Mouse (Mus musculus) midbrain, embryonic 16.5 days (tissue): ENCODE results near the gene Trim9. TPM values are rescaled to one million over a fixed set of nuclear protein-coding genes. Genes with fewer than 3 reads are reported as not detected.

Experiments
- ATAC-seq: fragments of 200-750 bp; cut with Nextera tagmentation; 2 replicates; pipeline ENCODE4 v1.8.0; 2017; ENCODE audit warnings: moderate TSS enrichment
- H3K27ac ChIP-seq: fragments of 300-500 bp; sonication (generic); 2 replicates; pipeline ENCODE4 v1.5.1; 2014; ENCODE audit warnings: mild to moderate bottlenecking, low read length, mixed read lengths
- H3K27me3 ChIP-seq: fragments of 300-500 bp; sonication (generic); 2 replicates; pipeline ENCODE4 v1.6.1; 2014; ENCODE audit warnings: low read depth, low read length, mixed read lengths; ENCODE audit not compliant: control insufficient read depth, insufficient read depth
- H3K36me3 ChIP-seq: fragments of 300-500 bp; sonication (generic); 2 replicates; pipeline ENCODE4 v1.6.1; 2014; ENCODE audit warnings: mild to moderate bottlenecking, low read length, moderate library complexity, mixed read lengths; ENCODE audit not compliant: control insufficient read depth, insufficient read depth
- H3K4me1 ChIP-seq: fragments of 300-500 bp; sonication (generic); 2 replicates; pipeline ENCODE4 v1.6.1; 2014; ENCODE audit warnings: mild to moderate bottlenecking, low read length, mixed read lengths; ENCODE audit not compliant: control insufficient read depth, insufficient read depth
- H3K4me2 ChIP-seq: fragments of 300-500 bp; sonication (generic); 2 replicates; pipeline ENCODE4 v1.6.1; 2014; ENCODE audit warnings: mild to moderate bottlenecking, low read length, mixed read lengths
- H3K4me3 ChIP-seq: fragments of 300-500 bp; sonication (generic); 2 replicates; pipeline ENCODE4 v1.5.1; 2014; ENCODE audit warnings: low read depth, mild to moderate bottlenecking, low read length, moderate library complexity, mixed read lengths
- H3K9ac ChIP-seq: fragments of 300-500 bp; sonication (generic); 2 replicates; pipeline ENCODE4 v1.6.1; 2014; ENCODE audit warnings: low read depth, low read length, mixed read lengths
- H3K9me3 ChIP-seq: fragments of 300-500 bp; sonication (generic); replicated peaks from 2 replicates; pipeline ENCODE4 v1.6.1; 2014; ENCODE audit warnings: mild to moderate bottlenecking, low read length, mixed read lengths; ENCODE audit not compliant: control insufficient read depth, poor library complexity, severe bottlenecking
- whole genome bisulfite sequencing: fragments of 180-500 bp; shearing (Covaris S2); extraction: QIAGEN DNeasy Blood & Tissue Kit; methylation state at CpG from one replicate; pipeline ENCODE4 v1.1.7; 2014; 5-methylcytosine and 5-hydroxymethylcytosine counted together
- polyA plus RNA-seq: library from polyadenylated mRNA; unstranded; fragments of >200 nt; fragmentation: Nextera tagmentation; extraction: Ambion mirVana; gene quantifications from 2 replicates; pipeline ENCODE4 v1.2.1, GENCODE M21; 2015

Trim9 gene
- polyA plus RNA-seq, 1 experiment from 2014 or later: 108 TPM

- 52% methylated on average over 6 of the region's 6 CpGs for WGBS
- Histone ChIP-seq H3K4me2 (peak overlapping the region; percentile 23; the same call in 1 of the 2 replicates), H3K27ac (peak overlapping the region; percentile 82), H3K4me1 (peaks cover 28% of the 10 kb centered on the region), H3K9ac (no peak overlapping the region), H3K27me3 (no peaks in the 10 kb centered on the region), H3K4me3 (no peak overlapping the region), H3K36me3 (no peaks in the 10 kb centered on the region), H3K9me3 (no peaks in the 10 kb centered on the region)
- peak; percentile 84 for ATAC-seq
These were observed 43.4 kb downstream of the Trim9 start for GRCm38 (mm10) chr12:70304014-70304413.

- no peak overlapping the region for H3K4me2 ChIP-seq
- peaks cover 28% of the 10 kb centered on the region for H3K4me1 ChIP-seq
- WGBS: 74% methylated on average over 7 of the region's 7 CpGs
- H3K9ac ChIP-seq: no peak overlapping the region
- no peaks in the 10 kb centered on the region for H3K27me3 ChIP-seq
- peak overlapping the region; percentile 65 for H3K27ac ChIP-seq
- H3K4me3 ChIP-seq: no peak overlapping the region
- ATAC-seq: peak; percentile 34; the same call in 1 of the 2 replicates
- no peaks in the 10 kb centered on the region for H3K36me3 ChIP-seq
- no peaks in the 10 kb centered on the region for H3K9me3 ChIP-seq
These were observed 43.9 kb downstream of the Trim9 start for GRCm38 (mm10) chr12:70303525-70303924.

DNA sequence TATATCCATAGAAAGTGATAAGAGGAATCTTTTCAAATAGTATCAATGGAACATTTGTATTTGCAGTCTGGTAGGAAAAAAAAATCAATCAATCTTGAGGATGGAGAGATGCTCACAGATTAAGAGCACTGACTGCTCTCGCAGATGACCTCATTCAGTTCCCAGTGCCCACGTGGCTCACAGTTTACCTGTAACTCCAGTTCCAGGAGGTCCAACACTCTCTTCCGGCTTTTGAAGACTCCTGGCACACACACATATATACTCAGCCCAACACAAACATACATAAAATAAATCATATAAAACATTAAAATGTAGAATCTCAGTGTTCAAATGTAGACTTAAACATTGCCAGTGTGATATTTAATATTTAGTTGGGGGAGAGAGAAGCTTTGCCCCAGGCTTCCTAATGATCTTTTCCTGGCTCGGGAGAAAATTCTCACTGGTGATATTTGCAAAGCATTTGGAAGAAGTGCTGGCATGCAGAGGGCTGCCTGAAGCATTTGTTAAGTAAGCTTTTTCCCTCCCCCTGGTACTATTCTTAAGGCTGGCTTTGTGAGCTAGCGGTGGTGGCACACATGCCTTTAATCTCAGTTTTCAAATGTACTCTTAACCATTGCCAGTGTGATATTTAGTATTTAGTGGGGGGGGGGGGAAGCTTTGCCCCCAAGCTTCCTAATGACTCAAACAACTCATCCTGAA lies 45.2 kb downstream of the Trim9 start:
- no peak for ATAC-seq
- 53% methylated on average over 5 of the region's 5 CpGs for WGBS
- H3K4me1 ChIP-seq: peaks cover 28% of the 10 kb centered on the region
- no peaks in the 10 kb centered on the region for H3K27me3 ChIP-seq
- H3K36me3 ChIP-seq: no peaks in the 10 kb centered on the region
- no peak overlapping the region; the same call in 1 of the 2 replicates for H3K27ac ChIP-seq
- no peak overlapping the region for H3K4me2 ChIP-seq
- no peak overlapping the region for H3K9ac ChIP-seq
- H3K4me3 ChIP-seq: no peak overlapping the region
- H3K9me3 ChIP-seq: no peaks in the 10 kb centered on the region

- no peak overlapping the region for H3K4me3 ChIP-seq
- H3K27ac ChIP-seq: no peak overlapping the region; the same call in 1 of the 2 replicates
These were observed 53.3 kb downstream of the Trim9 start for GRCm38 (mm10) chr12:70293927-70294684.

GRCm38 (mm10) chr12:70293165-70293926 lies 54.1 kb downstream of the Trim9 start:
- Histone ChIP-seq H3K9me3 (no peaks in the 10 kb centered on the region), H3K36me3 (peaks cover 4% of the 10 kb centered on the region; the same call in 1 of the 2 replicates), H3K4me3 (no peak overlapping the region), H3K9ac (no peak overlapping the region), H3K4me2 (no peak overlapping the region), H3K27me3 (no peaks in the 10 kb centered on the region), H3K4me1 (no peaks in the 10 kb centered on the region), H3K27ac (peak overlapping the region; percentile 24; the same call in 1 of the 2 replicates)
- ATAC-seq: peak; percentile 60
- WGBS: 77% methylated on average over 10 of the region's 10 CpGs

More at GRCm38 (mm10) chr12:70293927-70294684, 53.3 kb downstream of the Trim9 start:
- H3K4me1 ChIP-seq: no peaks in the 10 kb centered on the region
- no peak overlapping the region for H3K9ac ChIP-seq
- 50% methylated on average over 5 of the region's 5 CpGs for WGBS
- no peak overlapping the region for H3K4me2 ChIP-seq
- H3K9me3 ChIP-seq: no peaks in the 10 kb centered on the region
- 0 out of 2 replicates have a peak, but pooled peaks have one; percentile 47 for ATAC-seq
- no peaks in the 10 kb centered on the region for H3K27me3 ChIP-seq
- peaks cover 4% of the 10 kb centered on the region; the same call in 1 of the 2 replicates for H3K36me3 ChIP-seq

DNA sequence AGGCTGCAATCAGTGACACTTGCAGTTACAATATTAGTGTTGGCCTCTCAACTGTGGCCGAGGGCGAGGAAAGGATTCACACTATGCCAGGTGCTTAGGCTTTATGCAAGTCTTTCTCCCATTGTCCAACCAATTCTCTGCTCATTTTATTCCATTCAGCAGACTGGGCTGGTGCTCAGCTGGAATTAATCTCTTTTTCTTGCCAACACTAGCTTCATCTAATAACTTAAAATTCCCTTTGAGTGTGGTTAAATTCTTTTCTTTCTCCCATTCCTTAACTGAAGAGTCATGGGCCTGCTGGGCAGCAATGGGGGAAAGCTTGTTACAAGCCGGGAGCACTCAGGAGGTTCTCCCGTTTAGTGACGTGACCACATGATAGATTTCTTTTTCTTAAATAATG lies 61.9 kb downstream of the Trim9 start:
- H3K27ac ChIP-seq: no peak overlapping the region
- no peaks in the 10 kb centered on the region for H3K9me3 ChIP-seq
- H3K9ac ChIP-seq: no peak overlapping the region
- WGBS: 29% methylated on average over 5 of the region's 5 CpGs
- 0 out of 2 replicates have a peak, but pooled peaks cover 5% of the 10 kb centered on the region for H3K4me1 ChIP-seq
- H3K4me3 ChIP-seq: no peak overlapping the region
- no peak overlapping the region for H3K4me2 ChIP-seq
- no peaks in the 10 kb centered on the region for H3K27me3 ChIP-seq
- no peak for ATAC-seq
- peaks cover 16% of the 10 kb centered on the region for H3K36me3 ChIP-seq

DNA sequence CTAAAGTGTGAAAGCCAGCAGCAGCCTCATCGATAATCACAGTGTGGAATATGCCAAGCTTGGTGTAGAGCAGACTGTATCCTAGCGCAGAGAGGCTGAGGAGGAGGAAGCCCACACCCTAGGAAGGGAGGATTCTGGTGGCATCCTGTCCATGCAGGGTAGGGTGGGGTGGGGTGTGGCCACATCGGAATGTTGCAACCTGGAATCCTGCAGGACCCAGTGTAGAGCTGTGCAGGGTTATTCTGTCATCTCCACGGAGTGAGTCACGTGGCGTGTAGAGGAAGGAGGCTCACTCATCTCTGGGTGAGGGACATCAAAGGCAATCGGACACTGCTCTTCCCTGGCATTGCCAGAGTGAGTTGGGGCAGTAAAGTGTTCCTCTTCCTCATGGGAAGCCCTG lies 62.4 kb downstream of the Trim9 start:
- H3K9me3 ChIP-seq: no peaks in the 10 kb centered on the region
- no peak overlapping the region for H3K9ac ChIP-seq
- H3K4me3 ChIP-seq: no peak overlapping the region
- H3K4me1 ChIP-seq: 0 out of 2 replicates have a peak, but pooled peaks cover 5% of the 10 kb centered on the region
- H3K27ac ChIP-seq: no peak overlapping the region
- WGBS: 85% methylated on average over 7 of the region's 7 CpGs
- no peak overlapping the region for H3K4me2 ChIP-seq
- H3K27me3 ChIP-seq: no peaks in the 10 kb centered on the region
- ATAC-seq: no peak
- H3K36me3 ChIP-seq: peaks cover 17% of the 10 kb centered on the region

DNA sequence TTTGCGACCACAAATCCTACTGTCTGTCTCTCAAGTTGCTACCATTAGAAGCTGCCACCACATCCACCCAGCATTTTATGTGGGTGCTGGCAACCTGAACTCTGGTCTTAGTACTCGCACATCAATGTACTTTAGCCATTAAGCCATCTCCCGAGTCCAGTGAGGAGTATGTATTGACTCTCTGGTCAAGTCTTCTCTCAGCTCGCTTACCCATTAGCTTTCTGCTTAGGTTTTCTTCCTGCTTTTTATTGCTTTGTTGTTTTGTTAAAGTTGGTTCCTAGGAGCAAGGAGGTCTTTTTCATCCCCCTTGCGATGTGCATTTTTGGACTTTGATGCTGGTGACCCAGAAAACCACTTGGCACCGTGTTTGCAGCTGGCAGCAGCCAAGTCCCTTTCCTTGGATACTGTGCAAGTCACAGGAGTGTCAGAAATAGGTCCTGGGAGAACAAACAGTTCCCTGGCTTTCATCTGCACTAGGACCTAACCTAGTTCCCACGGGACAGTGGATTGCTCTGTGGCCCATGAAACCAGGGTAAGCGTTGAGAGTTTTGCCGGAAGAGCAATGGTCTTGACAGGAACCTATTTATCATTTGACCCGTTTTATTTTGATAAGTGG lies 64.2 kb downstream of the Trim9 start:
- Histone ChIP-seq H3K4me3 (no peak overlapping the region), H3K9me3 (no peaks in the 10 kb centered on the region), H3K4me1 (0 out of 2 replicates have a peak, but pooled peaks cover 5% of the 10 kb centered on the region), H3K27me3 (no peaks in the 10 kb centered on the region), H3K27ac (no peak overlapping the region), H3K36me3 (peaks cover 20% of the 10 kb centered on the region), H3K9ac (no peak overlapping the region), H3K4me2 (no peak overlapping the region)
- 81% methylated on average over 10 of the region's 10 CpGs for WGBS
- 0 out of 2 replicates have a peak, but pooled peaks have one; percentile 42 for ATAC-seq
